Mouse (Mus musculus) CH12.LX (cell line): Measurements from ENCODE around the gene Cacna1c. TPM values are rescaled to one million over a fixed set of nuclear protein-coding genes. Genes with fewer than 3 reads are reported as not detected.

Source experiments
- DNase-seq: peaks from one replicate; pipeline ENCODE4 v3.0.0-alpha.2; 2013; ENCODE audit errors: extremely low read depth
- H3K27ac ChIP-seq: 2 replicates; pipeline ENCODE4 v1.5.1; 2012; ENCODE audit warnings: low read depth, mild to moderate bottlenecking, control low read depth, moderate library complexity; ENCODE audit not compliant: insufficient read depth
- H3K27me3 ChIP-seq: replicated peaks from 2 replicates; pipeline ENCODE3; 2012; ENCODE audit warnings: inconsistent platforms
- H3K36me3 ChIP-seq, 2 experiments: replicated peaks in 1 of 2; 2 replicates each; pipeline versions ENCODE3 to v1.6.1; 2012; ENCODE audit warnings: inconsistent platforms in 1 of 2, low read length in 1 of 2, mild to moderate bottlenecking in 1 of 2, mixed read lengths in 1 of 2, moderate library complexity in 1 of 2; ENCODE audit not compliant: control insufficient read depth in 1 of 2, insufficient read depth in 1 of 2
- H3K4me1 ChIP-seq, 2 experiments: 2 replicates each; pipeline ENCODE4 v1.6.1; 2012; ENCODE audit warnings: inconsistent platforms in 1 of 2, moderate library complexity in 1 of 2; ENCODE audit not compliant: insufficient read depth in 2 of 2, control insufficient read depth in 1 of 2
- H3K4me2 ChIP-seq: 2 replicates; pipeline ENCODE4 v1.6.1; 2012; ENCODE audit warnings: low read depth, mild to moderate bottlenecking, control low read depth; ENCODE audit not compliant: poor library complexity, insufficient read depth, severe bottlenecking
- H3K4me3 ChIP-seq, 3 experiments: fragments of 150-350 bp in 1 of 3; sonication (generic) in 1 of 3; replicated peaks in 1 of 3; 2 replicates each; pipeline versions ENCODE3 to v1.5.1; 2011 to 2012; ENCODE audit warnings: low read depth in 2 of 3, low read length in 2 of 3, mild to moderate bottlenecking in 2 of 3, moderate library complexity in 2 of 3, control low read depth in 1 of 3, improper control_type of control experiment in 1 of 3, inconsistent platforms in 1 of 3, mixed read lengths in 1 of 3; ENCODE audit not compliant: poor library complexity in 1 of 3
- H3K79me2 ChIP-seq: replicated peaks from 2 replicates; pipeline ENCODE4 v1.6.1; 2012; ENCODE audit warnings: mild to moderate bottlenecking, moderate library complexity; ENCODE audit not compliant: control insufficient read depth, poor library complexity, insufficient read depth, severe bottlenecking; ENCODE audit errors: extremely low read depth
- H3K9ac ChIP-seq: 2 replicates; pipeline ENCODE4 v1.6.1; 2012; ENCODE audit warnings: low read depth, mild to moderate bottlenecking, control low read depth, moderate library complexity; ENCODE audit not compliant: insufficient read depth
- H3K9me3 ChIP-seq: replicated peaks from 2 replicates; pipeline ENCODE3; 2012; ENCODE audit warnings: low read length, inconsistent platforms, mixed read lengths
- BHLHE40 ChIP-seq: IDR thresholded peaks from 2 replicates; pipeline ENCODE4 v1.6.1; 2011; ENCODE audit warnings: mild to moderate bottlenecking, low read depth, low read length, improper control_type of control experiment
- CHD1 ChIP-seq: IDR thresholded peaks from 2 replicates; pipeline ENCODE4 v1.6.1; 2012; ENCODE audit warnings: low read depth, low read length, improper control_type of control experiment, inconsistent platforms
- E2F4 ChIP-seq: IDR thresholded peaks from 2 replicates; pipeline ENCODE4 v1.6.1; 2011; ENCODE audit warnings: low read depth, low read length, improper control_type of control experiment; ENCODE audit not compliant: insufficient replicate concordance
- ELF1 ChIP-seq: IDR thresholded peaks from 2 replicates; pipeline ENCODE4 v1.6.1; 2014; ENCODE audit warnings: low read depth, mild to moderate bottlenecking, inconsistent platforms, low read length, improper control_type of control experiment
- EP300 ChIP-seq: IDR thresholded peaks from 2 replicates; pipeline ENCODE4 v1.6.1; 2011; ENCODE audit warnings: low read length, improper control_type of control experiment
- GABPA ChIP-seq: IDR thresholded peaks from 2 replicates; pipeline ENCODE4 v1.6.1; 2012; ENCODE audit warnings: low read depth, low read length, improper control_type of control experiment, inconsistent platforms; ENCODE audit not compliant: insufficient replicate concordance
- JUND ChIP-seq: conservative IDR thresholded peaks from 2 replicates; pipeline ENCODE4 v1.6.1; 2011; ENCODE audit warnings: low read depth, low read length, improper control_type of control experiment
- KAT2A ChIP-seq: IDR thresholded peaks from 2 replicates; pipeline ENCODE4 v1.6.1; 2012; ENCODE audit warnings: low read length, improper control_type of control experiment, inconsistent platforms; ENCODE audit not compliant: insufficient replicate concordance
- MAFK ChIP-seq: IDR thresholded peaks from 2 replicates; pipeline ENCODE4 v1.6.1; 2011; ENCODE audit warnings: low read length, improper control_type of control experiment; ENCODE audit not compliant: insufficient replicate concordance
- NELFE ChIP-seq: IDR thresholded peaks from 2 replicates; pipeline ENCODE4 v1.6.1; 2011; ENCODE audit warnings: low read depth, low read length, improper control_type of control experiment
- NRF1 ChIP-seq: IDR thresholded peaks from 2 replicates; pipeline ENCODE4 v1.6.1; 2014; ENCODE audit warnings: low read depth, mild to moderate bottlenecking, inconsistent platforms, low read length, improper control_type of control experiment, moderate library complexity
- POLR2AphosphoS2 ChIP-seq: IDR thresholded peaks from 2 replicates; pipeline ENCODE4 v1.6.1; 2011; ENCODE audit warnings: low read depth, low read length, improper control_type of control experiment
- SIN3A ChIP-seq: IDR thresholded peaks from 2 replicates; pipeline ENCODE4 v1.6.1; 2012; ENCODE audit warnings: low read length, improper control_type of control experiment, inconsistent platforms
- TCF12 ChIP-seq: IDR thresholded peaks from 2 replicates; pipeline ENCODE4 v1.6.1; 2014; ENCODE audit warnings: low read depth, mild to moderate bottlenecking, inconsistent platforms, low read length, improper control_type of control experiment
- UBTF ChIP-seq: IDR thresholded peaks from 2 replicates; pipeline ENCODE4 v1.6.1; 2012; ENCODE audit warnings: low read depth, mild to moderate bottlenecking, inconsistent platforms, low read length, improper control_type of control experiment, moderate library complexity
- USF1 ChIP-seq: IDR thresholded peaks from 2 replicates; pipeline ENCODE4 v1.6.1; 2014; ENCODE audit warnings: low read depth, mild to moderate bottlenecking, inconsistent platforms, low read length, improper control_type of control experiment
- USF2 ChIP-seq: conservative IDR thresholded peaks from 2 replicates; pipeline ENCODE4 v1.6.1; 2011; ENCODE audit warnings: low read depth, low read length, improper control_type of control experiment
- ZC3H11A ChIP-seq: IDR thresholded peaks from 2 replicates; pipeline ENCODE4 v1.6.1; 2012; ENCODE audit warnings: low read depth, mild to moderate bottlenecking, inconsistent platforms, low read length, improper control_type of control experiment
- ZMIZ1 ChIP-seq: IDR thresholded peaks from 2 replicates; pipeline ENCODE4 v1.6.1; 2012; ENCODE audit warnings: low read depth, mild to moderate bottlenecking, inconsistent platforms, low read length, improper control_type of control experiment
- ZNF384 ChIP-seq: IDR thresholded peaks from 2 replicates; pipeline ENCODE4 v1.6.1; 2012; ENCODE audit warnings: low read depth, low read length, improper control_type of control experiment, inconsistent platforms
- dilution Hi-C: fragments of 300-500 bp; cut with MboI; formaldehyde crosslinking; loops from 2 replicates; pipeline ENCODE4 v1.14.3; 2020; ENCODE audit warnings: low sequenced_read_pairs; ENCODE audit not compliant: extremely low pct_unique_long_range_greater_than_20kb, extremely low pct_ligation_motif_present
- in situ Hi-C: fragments of 300-500 bp; cut with MboI; formaldehyde crosslinking; loops from 3 replicates; pipeline ENCODE4 v1.14.3; 2019; ENCODE audit warnings: low sequenced_read_pairs, low pct_ligation_motif_present, low pct_unique_long_range_greater_than_20kb, mixed read lengths
- polyA plus RNA-seq: library from polyadenylated mRNA; unstranded; fragments of >175 nt; gene quantifications from 2 replicates; pipeline ENCODE4 v1.2.1, GENCODE M21; 2012; ENCODE audit warnings: low read depth; ENCODE audit not compliant: insufficient read length
- total RNA-seq, 2 experiments: library from RNA; depleted of rRNA; stranded (reverse); fragments of 300-350 nt in 1 of 2; fragments of >200 nt in 1 of 2; gene quantifications; 2 replicates each; pipeline ENCODE4 v1.2.3; 2012 to 2014

The Cacna1c gene
- total and polyA plus RNA-seq, 3 experiments: 0.04 TPM; not detected in 2

GRCm38 (mm10) chr6:118739961-118740599 lies 456.1 kb downstream of the Cacna1c start:
- Histone ChIP-seq H3K4me3 (no peak overlapping the region), H3K36me3 (no peaks in the 10 kb centered on the region), H3K4me1 (no peaks in the 10 kb centered on the region), H3K4me2 (no peak overlapping the region), H3K79me2 (no peaks in the 10 kb centered on the region), H3K27me3 (peaks cover 89% of the 10 kb centered on the region), H3K27ac (no peak overlapping the region), H3K9me3 (no peaks in the 10 kb centered on the region), H3K9ac (no peak overlapping the region)
- no peak for DNase-seq
- dilution Hi-C loops (no loop called here), in situ Hi-C loops (no loop called here)
- TF ChIP-seq SIN3A (no peak), GABPA (no peak), USF1 (no peak), ELF1 (no peak), MAFK (no peak), ZNF384 (no peak), JUND (no peak), POLR2AphosphoS2 (no peak), E2F4 (no peak), USF2 (no peak), KAT2A (no peak), TCF12 (no peak)

- TF ChIP-seq BHLHE40 (no peak), TCF12 (no peak), NELFE (no peak), UBTF (no peak), ZMIZ1 (no peak), EP300 (no peak), ZC3H11A (no peak), NRF1 (no peak), CHD1 (no peak)
- Histone ChIP-seq H3K27ac (no peak overlapping the region), H3K9ac (no peak overlapping the region), H3K4me3 (no peak overlapping the region), H3K4me2 (no peak overlapping the region), H3K36me3 (no peaks in the 10 kb centered on the region), H3K79me2 (no peaks in the 10 kb centered on the region), H3K27me3 (peaks cover 90% of the 10 kb centered on the region), H3K4me1 (no peaks in the 10 kb centered on the region), H3K9me3 (no peaks in the 10 kb centered on the region)
- in situ Hi-C loops (no loop called here), dilution Hi-C loops (no loop called here)
- no peak for DNase-seq
Observed at GRCm38 (mm10) chr6:118739344-118739743, 456.9 kb downstream of the Cacna1c start.
